Mouse (Mus musculus): Measurements from ENCODE around the gene A630073D07Rik. TPM values are rescaled to one million over a fixed set of nuclear protein-coding genes. Genes with fewer than 3 reads are reported as not detected.
"Not testable (repeated sequence)": the region's sequence is repeated elsewhere in the genome, so short reads cannot be mapped to it uniquely, and the experiment has no call there.

A630073D07Rik gene
- not detected for total RNA-seq (2021)
- long read RNA-seq, experiment 1 = 0 reads
- long read RNA-seq, experiment 2 = 0 reads

- intact Hi-C loops (cut with DNase I) = loop anchor here (10.0 kb wide), 1 partner anchor 1223 kb away; no protein-coding TSS in a partner anchor
- no peak within 1 kb of the TSS for H3K27ac ChIP-seq
- no peak for DNase-seq (ENCODE audit: extremely low spot score in 1 of 2, low spot score in 2 of 2)
- no peak within 1 kb of the TSS for H3K4me3 ChIP-seq
- no peak for TF ChIP-seq CTCF (IDR thresholded peaks at IDR 0.05)
Observed at GRCm38 (mm10) chr6:132651426-132651825, at the start of gene A630073D07Rik. TSS of gene A630073D07Rik (minus strand) at chr6:132651526.

- intact Hi-C loops (cut with DNase I) = no loop called here
- H3K27ac ChIP-seq = no peak within 1 kb of the TSS
- DNase-seq (ENCODE audit: extremely low spot score in 1 of 2, low spot score in 2 of 2) = no peak
- TF ChIP-seq CTCF (IDR thresholded peaks at IDR 0.05) = no peak
- no peak within 1 kb of the TSS for H3K4me3 ChIP-seq
Observed at GRCm38 (mm10) chr6:132700907-132701306, 49.6 kb upstream of the A630073D07Rik start, which contains the start of gene Tas2r121. TSS of gene Tas2r121 (minus strand) at chr6:132701007.

GRCm38 (mm10) chr6:132691596-132691995, 40.3 kb upstream of the A630073D07Rik start:
- intact Hi-C loops (cut with DNase I) = not testable (repeated sequence)

GRCm38 (mm10) chr6:132656653-132657052, 5.3 kb upstream of the A630073D07Rik start, which contains the start of gene Tas2r120:
TSS of gene Tas2r120 (plus strand) at chr6:132656953.
- no peak within 1 kb of the TSS for H3K4me3 ChIP-seq
- TF ChIP-seq CTCF (IDR thresholded peaks at IDR 0.05) = no peak
- intact Hi-C loops (cut with DNase I) = loop anchor here (10.0 kb wide), 1 partner anchor 1218 kb away; no protein-coding TSS in a partner anchor
- DNase-seq (ENCODE audit: extremely low spot score in 1 of 2, low spot score in 2 of 2) = no peak
- no peak within 1 kb of the TSS for H3K27ac ChIP-seq

More at GRCm38 (mm10) chr6:132691596-132691995, 40.3 kb upstream of the A630073D07Rik start:
- DNase-seq (ENCODE audit: extremely low spot score in 1 of 2, low spot score in 2 of 2); H3K27ac ChIP-seq; H3K4me3 ChIP-seq: not testable (repeated sequence)

- Histone ChIP-seq H3K4me3 (no peak overlapping the region), H3K27ac (no peak overlapping the region)
- no peak for DNase-seq (ENCODE audit: extremely low spot score in 1 of 2, low spot score in 2 of 2)
- intact Hi-C loops (cut with DNase I) = loop anchor here (5.0 kb wide), 1 partner anchor 558 kb away; no protein-coding TSS in a partner anchor
- TF ChIP-seq CTCF (IDR thresholded peaks at IDR 0.05) = peak; percentile 50
Observed at GRCm38 (mm10) chr6:132649399-132649798, 1.9 kb downstream of the A630073D07Rik start.

- H3K4me3 ChIP-seq; intact Hi-C loops (cut with DNase I); H3K27ac ChIP-seq; DNase-seq (ENCODE audit: extremely low spot score in 1 of 2, low spot score in 2 of 2): not testable (repeated sequence)
Observed at GRCm38 (mm10) chr6:132595613-132596012, 55.7 kb downstream of the A630073D07Rik start, which contains the start of gene Prp2. TSS of gene Prp2 (plus strand) at chr6:132595913.

Other genes starting within 250 kb of the A630073D07Rik start
- not detected for gene Prh1, start 81.7 kb downstream of the A630073D07Rik start, total RNA-seq (2021)
- gene Prp2, start 55.6 kb downstream of the A630073D07Rik start, total RNA-seq (2021) = not detected
- gene Tas2r120, start 5.4 kb upstream of the A630073D07Rik start, total RNA-seq (2021) = not detected
- gene Tas2r121, start 49.5 kb upstream of the A630073D07Rik start, total RNA-seq (2021) = not detected
- not detected for gene Tas2r122, start 60.4 kb upstream of the A630073D07Rik start, total RNA-seq (2021)
- not detected for gene Tas2r115, start 86.5 kb upstream of the A630073D07Rik start, total RNA-seq (2021)
- gene Tas2r124, start 103.2 kb upstream of the A630073D07Rik start, total RNA-seq (2021) = not detected
- not detected for gene Tas2r102, start 110.6 kb upstream of the A630073D07Rik start, total RNA-seq (2021)
- gene Tas2r136, start 126.6 kb upstream of the A630073D07Rik start, total RNA-seq (2021) = not detected
- not detected for gene Tas2r117, start 151.3 kb upstream of the A630073D07Rik start, total RNA-seq (2021)
- gene Tas2r123, start 195.6 kb upstream of the A630073D07Rik start, total RNA-seq (2021) = not detected
- gene Tas2r116, start 203.9 kb upstream of the A630073D07Rik start, total RNA-seq (2021) = not detected
- gene Tas2r110, start 216.5 kb upstream of the A630073D07Rik start, total RNA-seq (2021) = not detected
- gene Tas2r113, start 241.5 kb upstream of the A630073D07Rik start, total RNA-seq (2021) = not detected

Data from left cerebral cortex, adult 2 months (tissue).